Mouse (Mus musculus): Measurements from ENCODE around the gene Pou2f3. TPM values are rescaled to one million over a fixed set of nuclear protein-coding genes. Genes with fewer than 3 reads are reported as not detected.

The Pou2f3 gene
- total and polyA plus RNA-seq, 3 experiments, result not detected

Other genes starting within 250 kb of the Pou2f3 start
- gene Arhgef12, start 103.1 kb downstream of the Pou2f3 start, total RNA-seq (2012; rRNA removed), result 11.8 and 14.8 TPM in 2 replicates
- 10 to 100 TPM; 14.7 to 33.5 TPM for gene Arhgef12, start 103.1 kb downstream of the Pou2f3 start, polyA plus RNA-seq (2012; ENCODE audit: insufficient read depth in 1 of 2, insufficient read length in 2 of 2, low read depth in 1 of 2, low replicate concordance in 2 of 2, missing spikeins in 1 of 2)
- gene Tmem136, start 93.8 kb downstream of the Pou2f3 start, total RNA-seq (2012; rRNA removed), result 0.42 and 0.62 TPM in 2 replicates
- gene Tmem136, start 93.8 kb downstream of the Pou2f3 start, polyA plus RNA-seq (2012; ENCODE audit: insufficient read depth in 1 of 2, insufficient read length in 2 of 2, low read depth in 1 of 2, low replicate concordance in 2 of 2, missing spikeins in 1 of 2), result 1 to 10 TPM in 1 of 2 experiments, not detected in 1; 2.0 TPM
- gene Oaf, start 29.5 kb upstream of the Pou2f3 start, total RNA-seq (2012; rRNA removed), result 57.6 and 64.2 TPM in 2 replicates
- gene Oaf, start 29.5 kb upstream of the Pou2f3 start, polyA plus RNA-seq (2012; ENCODE audit: insufficient read depth in 1 of 2, insufficient read length in 2 of 2, low read depth in 1 of 2, low replicate concordance in 2 of 2, missing spikeins in 1 of 2), result 100 to 1,000 TPM in 1 of 2 experiments, not detected in 1; 137 TPM
- not detected in 2 replicates for gene Trim29, start 100.5 kb upstream of the Pou2f3 start, total RNA-seq (2012; rRNA removed)
- not detected for gene Trim29, start 100.5 kb upstream of the Pou2f3 start, polyA plus RNA-seq (2012; ENCODE audit: insufficient read depth in 1 of 2, insufficient read length in 2 of 2, low read depth in 1 of 2, low replicate concordance in 2 of 2, missing spikeins in 1 of 2)

All from MEL (cell line).